Mouse (Mus musculus): ENCODE measurements around the gene Camk2n1. TPM values are rescaled to one million over a fixed set of nuclear protein-coding genes. Genes with fewer than 3 reads are reported as not detected.

The Camk2n1 gene
- polyA plus RNA-seq, 1 experiment from 2014 or later: 10.9 TPM

DNA sequence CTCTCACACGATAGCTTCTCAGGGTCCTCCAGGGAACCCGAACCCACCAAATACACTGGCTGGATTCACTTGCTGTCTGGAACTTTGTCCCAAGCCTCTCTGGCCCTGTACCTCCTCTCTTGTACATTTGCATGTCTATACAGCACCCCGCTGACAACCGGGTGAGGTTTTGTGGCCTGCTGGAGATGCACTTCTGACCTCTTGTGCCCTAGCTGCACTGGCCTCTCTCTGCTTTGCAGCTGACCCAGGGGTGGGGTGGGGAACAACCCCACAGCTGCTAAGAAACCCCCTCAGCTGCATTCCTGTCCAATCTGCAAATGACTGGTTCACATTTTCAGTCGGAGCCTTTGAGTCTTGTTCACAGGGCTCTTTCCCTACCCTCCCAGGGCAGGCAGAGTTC, 9.2 kb upstream of the Camk2n1 start:
- Histone ChIP-seq H3K4me3 (ENCODE audit: low read depth, low read length) (no peak overlapping the region), H3K36me3 (ENCODE audit: control insufficient read depth, insufficient read depth) (peaks cover 22% of the 10 kb centered on the region), H3K9me3 (ENCODE audit: control insufficient read depth) (no peaks in the 10 kb centered on the region), H3K9ac (ENCODE audit: low read depth, low read length) (no peak overlapping the region), H3K4me2 (replicated peaks; ENCODE audit: low read depth) (no peak overlapping the region), H3K27me3 (replicated peaks; ENCODE audit: control insufficient read depth, insufficient read depth, low read length) (no peaks in the 10 kb centered on the region), H3K4me1 (replicated peaks; ENCODE audit: control insufficient read depth, insufficient read depth, low read length) (no peaks in the 10 kb centered on the region), H3K27ac (ENCODE audit: low read depth, low read length) (no peak overlapping the region)
- WGBS: 35% methylated on average over 5 of the region's 5 CpGs
- TF ChIP-seq CTCF (IDR thresholded peaks at IDR 0.05; ENCODE audit: low read depth): no peak
- ATAC-seq: no peak

- Histone ChIP-seq H3K27me3 (replicated peaks; ENCODE audit: control insufficient read depth, insufficient read depth, low read length) (no peaks in the 10 kb centered on the region), H3K36me3 (ENCODE audit: control insufficient read depth, insufficient read depth) (peaks cover 1% of the 10 kb centered on the region; the same call in 1 of the 2 replicates), H3K4me3 (ENCODE audit: low read depth, low read length) (no peak overlapping the region), H3K4me2 (replicated peaks; ENCODE audit: low read depth) (no peak overlapping the region), H3K9me3 (ENCODE audit: control insufficient read depth) (no peaks in the 10 kb centered on the region), H3K9ac (ENCODE audit: low read depth, low read length) (no peak overlapping the region), H3K4me1 (replicated peaks; ENCODE audit: control insufficient read depth, insufficient read depth, low read length) (no peaks in the 10 kb centered on the region), H3K27ac (ENCODE audit: low read depth, low read length) (no peak overlapping the region)
- 24% methylated on average over 13 of the region's 13 CpGs for WGBS
- ATAC-seq: no peak
- TF ChIP-seq CTCF (IDR thresholded peaks at IDR 0.05; ENCODE audit: low read depth): no peak
These were observed 7.1 kb upstream of the Camk2n1 start for GRCm38 (mm10) chr4:138446981-138447380.

- Histone ChIP-seq H3K9me3 (ENCODE audit: control insufficient read depth) (no peaks in the 10 kb centered on the region), H3K27ac (ENCODE audit: low read depth, low read length) (no peak overlapping the region), H3K27me3 (replicated peaks; ENCODE audit: control insufficient read depth, insufficient read depth, low read length) (no peaks in the 10 kb centered on the region), H3K4me2 (replicated peaks; ENCODE audit: low read depth) (no peak overlapping the region), H3K4me3 (ENCODE audit: low read depth, low read length) (no peak overlapping the region), H3K4me1 (replicated peaks; ENCODE audit: control insufficient read depth, insufficient read depth, low read length) (no peaks in the 10 kb centered on the region), H3K9ac (ENCODE audit: low read depth, low read length) (no peak overlapping the region), H3K36me3 (ENCODE audit: control insufficient read depth, insufficient read depth) (no peaks in the 10 kb centered on the region)
- WGBS: 0% methylated on average over 8 of the region's 8 CpGs
- peak; percentile 72 for ATAC-seq
- peak; percentile 99 for TF ChIP-seq CTCF (IDR thresholded peaks at IDR 0.05; ENCODE audit: low read depth)
These were observed 6.7 kb upstream of the Camk2n1 start for GRCm38 (mm10) chr4:138447387-138447786.

GRCm38 (mm10) chr4:138447827-138448602, 6.1 kb upstream of the Camk2n1 start:
- Histone ChIP-seq H3K27ac (ENCODE audit: low read depth, low read length) (no peak overlapping the region), H3K4me1 (replicated peaks; ENCODE audit: control insufficient read depth, insufficient read depth, low read length) (no peaks in the 10 kb centered on the region), H3K36me3 (ENCODE audit: control insufficient read depth, insufficient read depth) (no peaks in the 10 kb centered on the region), H3K4me3 (ENCODE audit: low read depth, low read length) (no peak overlapping the region), H3K9me3 (ENCODE audit: control insufficient read depth) (no peaks in the 10 kb centered on the region), H3K9ac (ENCODE audit: low read depth, low read length) (no peak overlapping the region), H3K27me3 (replicated peaks; ENCODE audit: control insufficient read depth, insufficient read depth, low read length) (no peaks in the 10 kb centered on the region), H3K4me2 (replicated peaks; ENCODE audit: low read depth) (no peak overlapping the region)
- no peak for ATAC-seq
- WGBS: 55% methylated on average over 15 of the region's 15 CpGs
- no peak for TF ChIP-seq CTCF (IDR thresholded peaks at IDR 0.05; ENCODE audit: low read depth)

- no peak overlapping the region for H3K4me2 ChIP-seq (replicated peaks; ENCODE audit: low read depth)
- H3K9me3 ChIP-seq (ENCODE audit: control insufficient read depth): no peaks in the 10 kb centered on the region
- no peak overlapping the region for H3K4me3 ChIP-seq (ENCODE audit: low read depth, low read length)
- H3K27ac ChIP-seq (ENCODE audit: low read depth, low read length): no peak overlapping the region
- TF ChIP-seq CTCF (IDR thresholded peaks at IDR 0.05; ENCODE audit: low read depth): no peak
- no peak for ATAC-seq
- peaks cover 5% of the 10 kb centered on the region; the same call in 1 of the 2 replicates for H3K4me1 ChIP-seq (replicated peaks; ENCODE audit: control insufficient read depth, insufficient read depth, low read length)
- H3K9ac ChIP-seq (ENCODE audit: low read depth, low read length): no peak overlapping the region
- no peaks in the 10 kb centered on the region for H3K36me3 ChIP-seq (ENCODE audit: control insufficient read depth, insufficient read depth)
- WGBS: 71% methylated on average over 7 of the region's 7 CpGs
- H3K27me3 ChIP-seq (replicated peaks; ENCODE audit: control insufficient read depth, insufficient read depth, low read length): no peaks in the 10 kb centered on the region
These were observed 5.1 kb upstream of the Camk2n1 start for GRCm38 (mm10) chr4:138448872-138449615.

- Histone ChIP-seq H3K9me3 (ENCODE audit: control insufficient read depth) (no peaks in the 10 kb centered on the region), H3K4me2 (replicated peaks; ENCODE audit: low read depth) (no peak overlapping the region), H3K9ac (ENCODE audit: low read depth, low read length) (no peak overlapping the region), H3K4me3 (ENCODE audit: low read depth, low read length) (no peak overlapping the region), H3K36me3 (ENCODE audit: control insufficient read depth, insufficient read depth) (no peaks in the 10 kb centered on the region), H3K27me3 (replicated peaks; ENCODE audit: control insufficient read depth, insufficient read depth, low read length) (no peaks in the 10 kb centered on the region), H3K27ac (ENCODE audit: low read depth, low read length) (no peak overlapping the region), H3K4me1 (replicated peaks; ENCODE audit: control insufficient read depth, insufficient read depth, low read length) (peaks cover 5% of the 10 kb centered on the region; the same call in 1 of the 2 replicates)
- TF ChIP-seq CTCF (IDR thresholded peaks at IDR 0.05; ENCODE audit: low read depth): no peak
- whole genome bisulfite sequencing: 66% methylated on average over 12 of the region's 12 CpGs
- no peak for ATAC-seq
These were observed 4.3 kb upstream of the Camk2n1 start for GRCm38 (mm10) chr4:138449636-138450314.

All from intestine, postnatal 0 days (tissue).